Mouse (Mus musculus) right cerebral cortex, postnatal 4 days (tissue): ENCODE results near the gene Wee2.

Experiments
- DNase-seq: peaks from one replicate; pipeline ENCODE4 v3.0.0-alpha.2; 2022

Wee2 gene

DNA sequence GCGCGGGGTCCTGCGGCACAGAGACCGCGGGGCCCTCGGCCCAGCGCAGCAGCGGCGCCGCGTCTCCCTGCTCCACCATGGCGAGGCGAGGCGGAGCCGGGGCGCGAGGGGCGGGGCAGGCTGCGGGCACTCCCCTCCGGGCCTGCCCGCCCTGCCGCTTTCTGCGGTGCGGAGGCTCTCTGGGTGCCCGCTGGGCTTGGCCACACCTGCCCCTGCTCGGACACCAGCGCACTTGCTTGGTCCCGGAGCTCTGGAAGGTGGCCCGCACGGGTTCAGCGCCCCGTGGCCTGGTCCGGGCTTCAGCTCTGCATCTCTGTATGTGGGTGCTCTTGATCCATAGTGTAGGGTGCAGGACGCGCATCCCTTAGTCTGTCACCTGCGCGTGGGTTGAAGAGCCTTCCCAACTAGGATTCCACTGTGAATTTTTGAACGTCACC, 2.8 kb upstream of the Wee2 start, which contains the start of gene E330009J07Rik:
TSS of gene E330009J07Rik (minus strand) at position 89 of the 437 bp plus-strand sequence.
- DNase-seq = peak; percentile 75

DNA sequence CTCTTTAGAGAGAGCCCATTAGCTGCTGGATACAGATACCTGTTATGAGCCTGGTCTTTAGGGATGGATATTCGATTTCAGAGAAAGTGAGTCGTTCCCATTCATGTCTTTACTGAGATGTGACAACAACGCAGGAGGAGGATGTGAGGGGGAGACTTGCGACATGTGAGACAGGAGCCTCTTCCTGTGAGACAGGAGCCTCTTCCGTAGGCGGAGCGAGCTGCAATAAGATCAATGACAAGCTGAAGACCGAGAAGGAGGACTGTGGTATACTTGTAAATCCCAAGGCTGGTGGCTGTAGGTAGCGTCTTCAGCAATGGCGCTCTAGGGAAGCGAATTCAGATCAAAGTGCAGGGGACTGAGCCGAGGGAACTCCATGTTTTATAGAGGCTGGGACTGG, 843 bp downstream of the Wee2 start:
- no peak for DNase-seq

DNA sequence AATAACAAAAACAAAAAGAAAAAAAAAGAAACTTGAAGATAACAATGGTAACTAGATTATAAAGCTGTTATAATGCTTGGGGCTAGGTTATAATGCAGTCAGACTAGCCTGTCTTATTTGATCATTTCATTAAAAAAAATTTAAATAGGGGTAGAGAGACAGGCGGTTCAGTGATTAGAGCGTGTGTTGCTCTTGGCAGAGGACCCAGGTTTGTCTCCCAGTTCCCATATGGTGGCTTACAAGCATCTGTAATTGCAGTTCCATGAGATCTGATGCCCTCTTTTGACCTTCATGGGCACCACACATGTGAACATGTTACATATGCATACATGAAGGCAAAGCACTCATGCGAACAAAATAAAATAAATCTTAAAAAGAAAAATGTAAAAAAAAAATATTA, 2.4 kb downstream of the Wee2 start:
- no peak for DNase-seq

DNA sequence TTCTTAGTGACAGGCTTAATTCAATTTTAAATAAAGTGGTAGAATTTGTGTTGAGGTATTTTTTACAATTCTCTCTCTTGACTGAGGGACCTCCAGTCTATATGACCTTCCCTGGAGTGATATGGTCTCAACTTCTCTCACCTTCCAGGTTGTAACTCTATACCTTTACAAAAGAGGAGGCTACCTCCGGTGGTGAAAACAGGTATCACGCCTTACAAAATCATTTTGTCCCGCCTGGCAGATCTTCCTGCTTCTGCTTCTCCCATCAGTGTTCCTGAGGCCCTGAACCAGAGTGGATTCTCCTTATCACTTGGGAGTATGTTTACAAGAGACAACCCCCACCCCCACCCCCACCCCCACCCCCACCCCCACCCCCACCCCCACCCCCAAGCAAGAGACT, 2.9 kb downstream of the Wee2 start:
- no peak for DNase-seq

DNA sequence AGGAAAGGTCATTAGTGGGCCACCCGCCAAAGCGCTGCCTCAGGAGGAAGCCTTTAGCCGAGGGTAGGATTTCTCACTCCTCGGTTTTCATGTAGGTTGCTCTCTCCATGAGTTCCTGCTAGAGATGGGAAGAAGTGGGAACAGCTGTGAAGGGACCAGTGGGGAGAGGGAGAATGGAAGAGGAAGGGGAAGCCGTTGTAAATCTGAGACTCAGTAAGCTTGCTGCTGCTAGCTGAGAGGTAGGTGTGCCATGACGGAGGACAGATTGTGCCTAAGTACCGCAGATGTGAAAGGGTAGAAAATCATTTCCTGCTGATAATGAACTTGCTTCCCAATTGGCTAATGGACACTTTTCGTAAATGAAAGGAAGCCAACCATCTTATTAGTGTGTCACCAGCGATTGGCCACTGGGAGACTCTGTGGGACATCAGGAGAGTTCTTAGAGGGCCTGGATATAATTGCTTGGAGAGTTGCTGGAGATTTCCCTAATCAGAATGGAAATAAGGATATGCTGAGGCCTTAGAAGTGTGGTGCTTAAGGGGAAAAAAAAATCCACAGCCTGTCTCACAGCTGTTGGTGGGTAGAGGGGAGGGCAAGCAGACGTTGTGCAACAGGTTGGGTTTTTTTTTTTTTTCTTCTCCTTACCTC, 4.5 kb downstream of the Wee2 start:
- no peak for DNase-seq

DNA sequence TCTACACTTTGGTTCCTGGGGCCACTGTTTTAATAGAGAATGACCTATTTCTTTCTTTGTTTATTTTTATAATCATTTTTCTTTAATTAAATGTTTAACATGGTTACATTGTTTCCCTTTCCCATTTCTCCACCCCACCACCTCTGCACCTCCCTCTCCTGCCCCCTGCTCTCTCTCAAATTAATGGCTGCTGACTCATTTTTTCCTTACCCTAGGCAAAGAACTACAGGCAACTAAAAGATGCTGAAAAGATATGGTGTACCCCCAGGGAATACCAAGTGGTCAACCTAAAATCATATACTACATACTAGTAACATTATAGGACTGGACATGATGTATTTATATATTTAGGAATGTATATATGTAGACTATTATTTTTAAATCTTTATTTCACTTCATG, 9.7 kb downstream of the Wee2 start:
- DNase-seq = no peak

DNA sequence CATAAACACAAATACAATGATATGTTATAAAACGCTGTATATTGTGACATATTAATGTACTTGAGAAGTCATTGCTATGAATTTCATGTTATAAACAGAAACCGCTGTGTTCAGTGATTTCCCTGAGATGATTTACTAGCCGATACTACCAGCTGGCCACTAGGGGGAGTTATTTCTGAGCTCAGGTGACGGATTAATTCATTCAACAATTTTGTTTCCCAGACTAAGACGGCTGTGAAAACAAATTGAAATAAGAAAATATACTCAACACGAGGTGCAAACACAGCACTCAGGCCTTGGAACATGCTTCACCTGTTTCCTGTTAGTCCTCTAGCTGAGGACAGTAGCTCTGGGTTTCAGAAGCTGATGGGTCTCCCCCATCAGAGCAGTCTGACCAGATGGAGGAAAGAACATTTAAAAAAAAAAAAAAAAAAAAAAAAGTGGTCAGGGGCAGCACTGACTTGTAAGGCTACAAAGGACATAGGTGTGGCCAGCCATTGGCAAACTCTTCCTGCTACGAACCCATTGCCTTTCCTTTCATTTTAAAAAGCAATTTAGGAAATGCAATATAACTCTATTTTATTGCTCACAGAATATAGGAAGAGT, 15.7 kb downstream of the Wee2 start:
- no peak for DNase-seq

DNA sequence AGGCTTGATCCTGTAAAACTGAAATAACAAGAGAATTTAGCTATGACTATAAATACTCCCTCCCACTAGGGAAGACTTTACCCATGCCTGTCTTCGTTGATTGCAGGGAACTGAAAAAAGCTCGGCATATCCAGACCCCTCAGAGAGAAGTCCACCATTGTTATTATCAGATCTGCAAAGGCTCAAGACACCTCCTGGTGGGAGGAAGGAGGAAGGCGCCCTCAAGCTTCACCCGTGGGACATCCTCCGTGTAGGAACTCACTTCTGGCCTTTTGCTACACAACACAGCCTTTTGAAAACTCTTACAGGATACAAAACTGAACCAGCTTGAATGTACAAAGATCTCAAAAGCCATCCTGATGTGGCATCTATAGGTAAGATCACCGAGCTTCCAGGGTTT, 26.8 kb downstream of the Wee2 start:
- no peak for DNase-seq

DNA sequence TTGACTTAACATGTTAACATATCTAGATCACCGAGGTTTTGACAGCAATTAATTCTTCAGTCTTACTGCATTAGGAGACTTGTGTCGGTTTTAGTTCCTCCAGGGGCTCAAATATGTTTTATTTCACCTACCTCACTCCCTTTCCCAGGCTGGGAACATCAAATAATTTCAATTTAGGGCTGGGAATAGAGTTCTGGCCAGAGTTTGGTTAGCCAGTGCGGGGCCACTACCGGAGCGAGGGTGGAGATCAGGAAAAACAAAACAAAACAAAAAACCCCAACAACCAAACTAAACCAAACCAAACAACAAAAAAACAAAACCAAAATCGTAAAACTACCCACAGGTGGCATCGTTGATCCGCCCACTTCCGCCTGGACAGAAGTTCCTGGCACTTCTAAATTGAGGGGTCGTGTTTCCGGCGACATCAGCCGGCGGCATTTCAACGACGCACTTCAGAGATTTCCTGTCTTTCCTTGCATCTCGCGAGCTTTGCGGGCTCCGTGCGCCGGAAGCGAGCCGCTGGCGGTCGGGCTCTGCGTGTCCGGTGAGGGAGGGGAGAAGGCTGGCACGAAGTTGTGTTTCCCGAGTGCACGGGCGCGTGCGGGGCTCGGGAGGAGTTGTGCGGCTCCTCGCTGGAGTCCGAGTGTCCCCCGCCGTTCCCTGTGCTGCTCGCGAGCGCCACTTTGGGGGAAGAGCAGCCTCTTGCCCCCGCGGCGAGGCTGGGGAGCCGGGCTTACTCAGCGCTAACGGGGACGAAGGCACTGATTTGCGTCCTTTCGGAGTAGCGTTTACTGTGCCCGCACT, 32.2 kb downstream of the Wee2 start, which contains the start of gene Ssbp1:
TSS of gene Ssbp1 (plus strand) at position 437 of the 804 bp plus-strand sequence.
- DNase-seq = peak; percentile 84

DNA sequence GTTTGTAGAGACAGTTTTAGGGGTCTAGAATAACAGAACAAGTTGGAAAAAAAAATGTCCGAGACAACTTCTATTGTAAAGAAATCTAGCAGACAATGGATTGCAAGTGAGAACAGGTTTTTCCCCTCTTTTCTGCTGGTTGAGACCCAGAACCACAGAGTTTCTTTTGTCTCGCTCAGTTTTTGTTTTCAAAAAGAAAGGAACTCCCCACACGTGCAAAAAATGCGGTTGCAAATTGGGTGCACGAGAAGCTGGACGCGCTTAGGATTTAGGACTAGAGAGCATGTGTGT, 32.8 kb downstream of the Wee2 start:
- DNase-seq = no peak

DNA sequence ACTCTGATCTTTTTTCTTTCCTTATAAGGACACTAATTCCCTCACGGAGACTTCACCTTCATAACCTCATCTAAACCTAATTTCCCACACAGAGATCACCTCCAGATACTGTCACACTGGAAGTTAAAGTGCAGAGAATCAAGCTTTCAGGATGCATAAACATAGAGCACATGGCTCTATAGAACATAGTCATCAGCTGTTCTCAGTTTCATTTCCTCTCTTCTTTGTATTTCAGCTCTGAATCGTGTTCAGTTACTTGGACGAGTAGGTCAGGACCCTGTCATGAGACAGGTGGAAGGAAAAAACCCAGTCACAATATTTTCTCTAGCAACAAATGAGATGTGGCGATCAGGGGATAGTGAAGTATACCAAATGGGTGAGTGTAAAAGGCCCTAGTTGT, 37.2 kb downstream of the Wee2 start:
- no peak for DNase-seq

DNA sequence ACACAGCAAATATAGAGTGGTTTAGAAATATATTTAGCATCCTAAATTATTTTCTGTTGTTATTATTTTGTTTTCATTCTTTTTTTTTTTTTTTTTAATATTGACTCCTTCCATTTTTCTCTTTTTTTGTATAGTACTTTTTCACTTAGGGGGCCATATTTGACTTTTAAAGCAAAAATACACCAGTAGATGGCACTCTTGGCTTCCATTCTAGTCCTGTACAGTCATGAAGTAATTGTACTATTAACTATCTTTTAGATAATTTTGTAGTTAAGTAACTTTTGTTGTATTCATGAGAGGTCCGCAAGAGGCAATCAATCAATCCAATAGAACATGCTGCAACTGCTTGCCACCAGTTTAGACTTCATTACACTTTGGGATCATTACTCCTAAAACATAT, 40.8 kb downstream of the Wee2 start:
- no peak for DNase-seq

DNA sequence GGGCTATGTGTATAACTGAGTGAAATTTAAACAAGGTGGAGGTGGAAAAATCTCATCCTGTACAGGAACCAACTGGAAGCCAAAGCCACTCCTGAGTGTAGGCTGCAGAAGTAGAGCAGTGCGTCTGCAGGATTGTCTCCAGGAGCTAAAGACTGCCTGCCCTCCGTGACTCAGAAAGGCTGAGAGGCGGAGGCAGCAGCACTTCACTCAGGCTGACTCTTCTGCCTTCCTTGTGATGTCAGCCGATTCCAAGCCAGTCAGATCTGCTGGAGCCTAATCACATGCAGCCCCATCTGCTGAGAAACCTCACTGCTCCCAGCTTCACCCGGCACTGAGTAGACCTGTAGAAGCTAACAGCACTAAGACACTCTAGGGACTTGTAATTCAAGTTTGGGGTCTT, 43.4 kb downstream of the Wee2 start:
- DNase-seq = no peak

DNA sequence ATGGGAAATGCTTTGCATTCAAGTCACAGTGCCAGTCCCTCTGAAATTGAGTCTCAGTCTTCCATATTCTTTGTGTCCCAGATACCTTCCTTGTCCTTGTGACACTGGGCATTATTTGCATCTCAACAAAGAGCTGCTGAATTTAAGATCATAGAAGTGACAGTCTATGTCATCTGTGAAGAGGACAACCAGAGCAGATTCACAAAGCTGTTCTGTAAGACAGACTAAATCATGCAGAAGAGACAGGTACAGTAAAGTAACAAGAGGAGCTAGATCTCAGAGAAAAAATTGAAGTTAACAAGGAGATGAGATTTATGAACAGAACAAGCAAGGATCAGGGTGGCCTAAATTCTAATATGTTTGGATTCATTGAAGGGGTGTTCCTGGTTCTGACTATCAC, 52.0 kb downstream of the Wee2 start, which contains the start of gene Tas2r137:
TSS of gene Tas2r137 (plus strand) at position 301 of the 400 bp plus-strand sequence.
- no peak for DNase-seq

DNA sequence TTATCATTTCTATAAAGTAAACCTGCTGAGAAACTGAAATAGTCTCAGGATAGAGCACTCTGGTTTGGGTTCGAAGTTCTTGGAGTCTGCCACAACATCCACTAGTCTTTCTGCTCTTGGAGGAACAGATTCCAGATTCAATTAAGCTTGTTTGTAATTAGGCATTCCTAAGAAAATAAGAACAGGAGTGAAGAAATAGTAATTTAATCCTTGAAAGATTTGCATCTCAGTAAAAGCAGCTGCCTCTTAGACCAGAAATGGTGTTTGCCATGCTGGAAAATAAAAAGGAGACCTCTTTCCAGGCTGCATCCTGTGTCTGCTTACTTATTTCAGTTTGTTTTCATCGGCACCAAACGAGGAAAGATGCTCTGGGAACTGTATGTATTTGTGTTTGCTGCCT, 54.3 kb downstream of the Wee2 start, which contains the start of gene Tas2r108:
TSS of gene Tas2r108 (plus strand) at position 301 of the 400 bp plus-strand sequence.
- no peak for DNase-seq
